Mouse (Mus musculus): ENCODE measurements at regions not wholly inside any gene's neighbourhood (a gene's known extent, or its start where the extent isn't known, plus 50 kb on each side); places are given as distances from the start of the nearest gene placed in this dataset.

- DNase-seq (ENCODE audit: low spot score) = no peak
Measured at GRCm38 (mm10) chr12:12765490-12766058, 176.1 kb downstream of the Mycn start.

DNA sequence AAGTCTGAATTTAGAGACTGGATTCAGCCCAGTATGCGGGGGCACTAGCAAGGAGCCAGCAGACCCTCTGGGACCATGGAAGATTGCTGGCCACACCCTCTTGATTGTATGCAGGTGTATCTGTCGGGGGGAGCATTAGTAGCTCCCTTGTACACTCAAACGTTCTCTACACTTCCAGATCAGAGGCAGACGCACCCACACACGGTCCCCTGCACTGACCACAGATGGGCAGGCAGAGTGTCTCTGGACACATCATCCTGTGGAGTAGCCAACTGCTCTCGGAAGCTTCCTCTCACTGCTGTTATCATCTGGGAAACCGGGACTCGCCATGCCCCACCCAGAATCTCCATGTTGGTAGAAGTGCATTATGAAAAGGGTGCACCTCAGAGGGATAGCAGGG is 176.7 kb downstream of the Mycn start:
- DNase-seq (ENCODE audit: low spot score) = no peak

DNA sequence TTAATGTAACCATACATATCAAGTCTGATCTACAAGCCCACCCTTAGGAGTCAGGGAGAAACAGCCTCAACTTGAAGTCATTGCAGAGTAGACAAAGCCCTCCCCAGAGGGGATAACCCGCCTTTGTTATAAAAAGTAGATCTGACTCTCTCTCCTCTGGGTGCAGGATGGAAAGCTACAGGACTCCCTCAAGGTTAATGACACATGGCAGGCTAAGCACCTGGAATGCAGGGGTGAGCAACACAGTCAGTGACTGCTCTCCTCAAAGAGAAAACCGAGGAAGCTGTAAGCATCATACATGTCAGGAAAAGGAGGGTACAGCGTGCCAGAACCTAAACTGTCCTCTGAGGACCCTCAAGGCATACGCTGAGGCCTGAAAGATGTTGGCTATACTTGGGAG is 177.1 kb downstream of the Mycn start:
- DNase-seq (ENCODE audit: low spot score) = no peak

GRCm38 (mm10) chr12:12756301-12756948 is 185.3 kb downstream of the Mycn start:
- no peak for DNase-seq (ENCODE audit: low spot score)

DNA sequence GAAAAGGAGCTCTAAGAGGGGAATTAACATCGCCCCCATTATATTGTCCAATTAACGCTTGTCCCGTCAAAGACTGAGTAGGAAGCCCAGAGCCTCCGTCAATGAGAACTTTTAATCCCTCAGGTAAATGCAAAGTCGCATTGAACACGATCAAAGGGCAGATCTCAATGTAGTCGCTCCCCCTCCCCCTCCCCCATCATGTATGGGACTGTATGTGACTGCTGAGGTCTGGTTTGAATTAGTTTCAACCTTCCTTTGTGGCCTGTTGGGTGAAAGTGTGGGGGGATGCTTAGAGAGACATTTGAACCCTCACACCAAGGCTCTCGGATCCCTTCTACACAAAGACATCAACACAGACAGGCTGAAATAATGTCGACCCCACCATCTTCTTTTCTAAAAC is 187.9 kb downstream of the Mycn start:
- DNase-seq (ENCODE audit: low spot score) = no peak

DNA sequence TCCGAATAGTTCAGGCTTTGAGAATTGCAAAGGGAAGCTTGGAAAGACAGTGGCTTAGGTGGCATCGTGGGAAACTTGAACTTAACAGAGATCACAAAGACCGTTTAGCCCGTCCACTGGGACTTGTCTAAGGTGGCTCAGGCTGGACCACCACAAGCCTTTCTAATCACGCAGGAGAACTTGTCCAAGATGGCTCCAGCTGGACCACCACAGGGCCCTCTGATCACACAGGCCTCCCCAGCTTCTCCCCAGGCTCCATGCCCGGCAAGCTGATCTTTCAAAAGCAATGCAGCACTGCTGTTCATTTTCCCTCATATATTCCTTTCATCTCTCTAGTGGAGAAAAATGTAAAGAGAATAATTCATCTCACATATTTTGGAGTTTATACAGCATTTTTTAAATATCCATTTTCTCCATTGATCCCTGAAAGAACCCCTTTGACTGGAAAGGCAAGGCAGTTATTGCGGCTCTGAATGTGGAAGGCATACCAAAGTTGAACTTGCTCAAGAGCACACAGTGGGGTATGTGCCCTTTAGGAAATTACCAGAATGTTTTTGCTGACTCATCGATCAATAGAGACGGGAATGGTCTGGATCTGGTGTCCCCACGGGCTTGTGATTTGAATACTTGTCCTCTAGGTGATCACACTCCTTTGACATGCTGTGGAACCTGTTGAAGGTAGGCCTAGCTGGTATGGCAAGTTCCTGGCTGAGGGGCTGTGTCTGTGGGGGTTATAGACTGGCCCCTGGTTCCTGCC is 189.9 kb downstream of the Mycn start:
- no peak for DNase-seq (ENCODE audit: low spot score)

GRCm38 (mm10) chr12:12749690-12750089 is 192.0 kb downstream of the Mycn start:
- no peak for DNase-seq (ENCODE audit: low spot score)

GRCm38 (mm10) chr12:12746852-12747454 is 194.8 kb downstream of the Mycn start:
- DNase-seq (ENCODE audit: low spot score) = no peak

GRCm38 (mm10) chr12:12744492-12744891 is 197.2 kb downstream of the Mycn start:
- no peak for DNase-seq (ENCODE audit: low spot score)

GRCm38 (mm10) chr12:12738631-12739331 is 202.9 kb downstream of the Mycn start:
- no peak for DNase-seq (ENCODE audit: low spot score)

GRCm38 (mm10) chr12:12725797-12726196 is 215.9 kb downstream of the Mycn start:
- DNase-seq (ENCODE audit: low spot score) = no peak

DNA sequence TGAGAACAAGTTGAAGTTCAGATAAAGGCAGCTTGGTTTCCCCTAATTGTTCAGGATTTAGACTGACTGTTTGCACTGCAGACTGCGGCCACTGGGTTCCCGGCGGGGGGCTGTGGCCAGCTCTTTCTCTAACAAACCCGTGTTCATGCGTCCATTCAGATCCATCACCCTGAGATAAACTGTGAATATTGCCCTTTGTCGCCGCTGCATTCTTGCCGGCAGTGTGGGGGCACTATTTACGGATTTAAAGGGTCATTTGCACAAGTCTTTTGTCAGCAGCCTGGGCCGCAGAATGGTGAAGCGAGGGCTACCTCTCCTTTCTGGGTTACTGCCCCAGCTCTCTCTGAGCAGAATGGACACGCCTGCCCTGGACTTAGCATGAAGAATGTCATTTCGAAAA is 216.6 kb downstream of the Mycn start:
- DNase-seq (ENCODE audit: low spot score) = no peak

DNA sequence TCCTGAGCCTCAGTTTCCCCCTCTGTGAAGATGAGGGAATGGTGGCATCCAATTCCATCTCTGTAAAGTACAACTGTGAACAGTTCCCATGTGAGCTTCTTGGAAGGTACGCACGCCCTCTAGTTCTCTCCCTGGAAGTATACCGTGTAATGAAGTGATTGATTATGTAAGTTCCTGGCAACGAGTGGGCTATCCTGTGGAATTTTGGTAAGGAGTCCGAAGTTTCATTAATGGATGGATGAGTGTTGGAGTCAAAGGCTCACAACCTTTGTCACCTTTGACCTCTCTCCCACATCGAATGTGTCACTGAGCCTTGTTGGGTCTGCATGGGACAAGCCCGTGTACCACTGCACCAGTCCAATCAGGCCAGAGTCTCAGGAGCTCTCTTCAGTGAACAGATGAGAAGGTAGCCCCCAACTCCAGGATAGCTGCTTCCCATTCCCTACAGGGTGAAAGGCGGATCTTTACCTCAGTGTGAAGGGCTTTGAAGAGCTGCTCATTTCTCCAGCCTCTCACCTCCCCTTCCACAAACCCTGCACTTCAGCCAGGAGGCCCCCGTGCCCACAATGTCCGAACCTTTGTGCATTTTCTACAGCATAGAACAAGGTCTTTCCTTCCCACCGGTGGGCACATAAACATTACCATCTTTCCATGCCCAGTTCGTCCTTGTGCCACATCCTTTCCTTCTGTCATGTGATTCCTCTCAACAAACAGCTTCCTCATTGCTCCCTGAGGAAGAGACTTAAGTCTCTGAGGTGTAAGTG is 217.8 kb downstream of the Mycn start:
- DNase-seq (ENCODE audit: low spot score) = no peak

DNA sequence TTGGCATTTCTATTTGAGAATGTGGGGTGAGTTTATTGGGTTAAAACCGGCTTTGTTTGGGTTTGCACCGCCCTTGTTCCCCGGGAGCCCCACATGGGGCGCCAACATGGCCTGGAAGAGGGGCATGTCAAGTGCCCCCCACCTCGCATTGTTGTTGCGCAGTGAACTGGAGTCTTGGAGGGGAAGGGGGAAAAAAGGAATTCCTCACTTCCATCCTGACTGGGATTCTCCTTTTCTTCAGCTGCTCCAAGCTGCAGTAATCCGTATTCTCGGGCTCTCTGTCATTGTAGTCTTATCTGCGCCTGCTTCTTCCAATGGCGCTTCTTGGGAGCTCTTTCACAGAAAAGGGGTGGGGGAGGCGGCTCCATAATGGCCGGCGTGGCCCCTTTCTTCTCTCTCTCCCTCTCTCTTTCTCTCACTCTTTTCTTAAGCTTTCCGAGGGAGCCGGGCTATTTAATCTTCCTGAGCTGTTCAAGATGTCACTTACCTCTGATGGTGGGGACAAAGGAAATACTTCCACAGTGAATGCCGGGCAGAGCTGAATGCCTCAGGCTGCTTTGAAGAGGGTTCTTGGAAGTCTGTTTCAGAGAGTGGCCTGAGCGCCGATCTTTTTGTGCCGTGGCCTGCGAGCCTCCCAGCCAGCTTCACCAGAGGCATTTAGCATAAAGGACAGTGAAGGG is 218.6 kb downstream of the Mycn start:
- no peak for DNase-seq (ENCODE audit: low spot score)

- DNase-seq (ENCODE audit: low spot score) = no peak
Measured at GRCm38 (mm10) chr12:12716691-12717090, 225.0 kb downstream of the Mycn start.

DNA sequence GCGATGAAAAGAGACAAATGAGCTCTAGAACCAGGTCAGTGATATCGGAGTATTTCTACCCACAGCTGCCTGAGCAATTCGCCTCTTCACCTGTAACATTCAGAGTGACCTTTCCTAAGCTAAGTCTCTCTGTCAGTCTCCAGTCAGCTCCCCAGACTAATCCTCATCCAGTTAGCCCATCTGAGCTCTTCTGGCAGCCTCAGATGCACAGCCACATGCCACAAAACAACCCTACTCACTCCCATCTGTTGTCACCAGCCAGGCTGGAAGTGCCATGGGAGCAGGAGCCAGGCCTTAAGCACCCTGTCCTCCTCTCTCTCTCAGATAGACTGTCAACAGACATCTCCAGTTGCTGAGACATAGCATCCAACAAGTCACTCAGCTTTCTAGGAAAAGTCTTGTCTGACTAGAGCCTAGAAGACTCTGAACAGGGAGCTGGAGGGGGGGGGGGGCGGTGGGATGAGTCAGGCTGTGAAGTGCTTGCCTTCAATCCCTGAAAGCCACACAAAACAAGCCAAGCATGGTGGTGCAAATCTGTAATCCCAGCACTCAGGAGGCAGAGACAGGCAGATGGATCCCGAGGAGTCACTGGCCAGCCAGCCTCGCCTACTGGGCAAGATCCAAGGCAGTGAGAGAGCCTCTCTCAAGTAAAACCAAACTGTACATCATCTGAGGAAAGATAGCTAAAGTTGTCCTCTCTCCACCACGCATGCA is 225.6 kb downstream of the Mycn start:
- DNase-seq (ENCODE audit: low spot score) = no peak

- DNase-seq (ENCODE audit: low spot score) = no peak
Measured at GRCm38 (mm10) chr12:12715528-12715927, 226.2 kb downstream of the Mycn start.

GRCm38 (mm10) chr12:12710184-12710609 is 231.5 kb downstream of the Mycn start:
- no peak for DNase-seq (ENCODE audit: low spot score)

GRCm38 (mm10) chr12:12708954-12709523 is 232.7 kb downstream of the Mycn start:
- no peak for DNase-seq (ENCODE audit: low spot score)

Data from heart, adult 8-10 months (tissue).